Mouse (Mus musculus): Measurements from ENCODE around the gene Adamtsl1. TPM values are rescaled to one million over a fixed set of nuclear protein-coding genes. Genes with fewer than 3 reads are reported as not detected.

The Adamtsl1 gene
- polyA plus RNA-seq, 1 experiment, result 0.55 TPM

DNA sequence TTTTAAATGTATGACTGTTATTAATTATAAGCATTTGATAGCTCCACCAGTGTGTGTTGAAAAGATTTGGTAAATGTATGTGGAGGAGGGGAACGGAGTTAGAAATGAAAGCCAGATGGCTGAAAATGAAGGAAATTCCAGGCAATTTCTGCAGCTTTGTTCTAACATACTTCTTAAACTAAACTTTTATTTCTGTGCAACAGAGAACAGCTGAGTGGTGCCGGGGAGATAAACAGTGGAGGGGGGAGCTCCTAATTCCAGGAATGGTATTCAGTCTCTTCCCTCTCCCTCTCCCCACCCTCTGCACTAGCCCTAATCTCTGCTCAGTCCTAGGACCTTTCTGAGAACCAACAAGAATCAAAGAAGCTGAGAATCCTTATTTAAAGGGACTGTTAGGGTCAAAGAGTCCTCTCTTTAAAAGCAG, 780.9 kb downstream of the Adamtsl1 start:
- no peaks in the 10 kb centered on the region for H3K27me3 ChIP-seq (ENCODE audit: control insufficient read depth, insufficient read depth, low read length)
- H3K4me3 ChIP-seq (ENCODE audit: extremely low read depth, insufficient read depth, insufficient read length), result no peak overlapping the region
- 88% methylated on average over 2 of the region's 2 CpGs for WGBS
- no peak for DNase-seq (ENCODE audit: low read depth in 1 of 2, low spot score in 2 of 2)
- TF ChIP-seq POLR2A (IDR thresholded peaks at IDR 0.05; ENCODE audit: low read depth, low read length) (no peak), CTCF (IDR thresholded peaks at IDR 0.05; ENCODE audit: extremely low read depth, insufficient read depth, insufficient read length, insufficient replicate concordance) (no peak)
- no peaks in the 10 kb centered on the region for H3K36me3 ChIP-seq (ENCODE audit: control insufficient read depth, insufficient read depth, low read length)
- H3K27ac ChIP-seq (ENCODE audit: insufficient read depth, low read length), result no peak overlapping the region
- no peaks in the 10 kb centered on the region for H3K4me1 ChIP-seq (ENCODE audit: control insufficient read depth, insufficient read depth, insufficient read length)

DNA sequence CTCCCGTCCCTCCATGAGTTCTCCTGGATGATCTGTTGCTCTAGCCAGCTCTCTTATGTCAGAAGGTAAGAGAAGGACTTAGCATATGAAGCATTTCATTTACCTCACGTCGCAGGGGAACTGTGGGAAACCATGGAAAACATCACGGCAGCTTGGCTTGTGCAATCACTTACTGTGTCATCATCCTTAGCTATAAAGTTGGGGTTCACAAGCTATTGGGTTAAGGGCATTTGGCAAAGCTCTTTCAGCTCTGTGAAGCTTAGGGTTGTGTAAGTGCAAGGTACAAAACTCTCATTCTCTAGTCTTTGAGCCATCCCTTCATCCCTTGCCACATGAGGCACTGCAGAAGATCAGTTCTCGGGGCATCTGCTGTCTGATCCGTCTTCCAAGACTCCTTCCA, 787.5 kb downstream of the Adamtsl1 start:
- Histone ChIP-seq H3K4me1 (ENCODE audit: control insufficient read depth, insufficient read depth, insufficient read length) (no peaks in the 10 kb centered on the region), H3K27me3 (ENCODE audit: control insufficient read depth, insufficient read depth, low read length) (no peaks in the 10 kb centered on the region), H3K36me3 (ENCODE audit: control insufficient read depth, insufficient read depth, low read length) (no peaks in the 10 kb centered on the region), H3K27ac (ENCODE audit: insufficient read depth, low read length) (no peak overlapping the region), H3K4me3 (ENCODE audit: extremely low read depth, insufficient read depth, insufficient read length) (no peak overlapping the region)
- TF ChIP-seq POLR2A (IDR thresholded peaks at IDR 0.05; ENCODE audit: low read depth, low read length) (no peak), CTCF (IDR thresholded peaks at IDR 0.05; ENCODE audit: extremely low read depth, insufficient read depth, insufficient read length, insufficient replicate concordance) (no peak)
- WGBS, result 87% methylated on average over 6 of the region's 6 CpGs
- no peak for DNase-seq (ENCODE audit: low read depth in 1 of 2, low spot score in 2 of 2)

- no peak overlapping the region for H3K27ac ChIP-seq (ENCODE audit: insufficient read depth, low read length)
- H3K4me3 ChIP-seq (ENCODE audit: extremely low read depth, insufficient read depth, insufficient read length), result no peak overlapping the region
- TF ChIP-seq POLR2A (IDR thresholded peaks at IDR 0.05; ENCODE audit: low read depth, low read length) (no peak), CTCF (IDR thresholded peaks at IDR 0.05; ENCODE audit: extremely low read depth, insufficient read depth, insufficient read length, insufficient replicate concordance) (no peak)
- no peaks in the 10 kb centered on the region for H3K27me3 ChIP-seq (ENCODE audit: control insufficient read depth, insufficient read depth, low read length)
- 73% methylated on average over 4 of the region's 4 CpGs for WGBS
- no peak for DNase-seq (ENCODE audit: low read depth in 1 of 2, low spot score in 2 of 2)
- H3K36me3 ChIP-seq (ENCODE audit: control insufficient read depth, insufficient read depth, low read length), result no peaks in the 10 kb centered on the region
- no peaks in the 10 kb centered on the region for H3K4me1 ChIP-seq (ENCODE audit: control insufficient read depth, insufficient read depth, insufficient read length)
Observed at GRCm38 (mm10) chr4:86302095-86302494, 788.1 kb downstream of the Adamtsl1 start.

DNA sequence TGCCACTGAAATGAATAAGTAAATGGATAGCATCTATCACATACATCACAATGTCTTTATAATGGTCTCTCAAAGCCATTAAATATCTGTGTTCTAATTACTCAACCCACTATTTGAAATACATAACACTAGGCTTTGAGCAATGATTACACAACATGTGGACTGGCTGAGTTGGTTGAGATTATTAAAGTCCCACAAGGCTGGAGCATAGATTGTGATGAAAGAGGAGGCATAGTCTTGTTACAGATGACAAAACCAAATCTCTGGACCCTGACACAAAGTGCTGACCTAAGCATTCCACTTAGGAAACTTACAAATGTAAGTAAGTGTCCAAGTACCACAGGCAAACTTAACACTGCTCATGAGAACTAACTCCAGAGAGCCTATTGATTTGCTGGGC, 792.8 kb downstream of the Adamtsl1 start:
- no peaks in the 10 kb centered on the region for H3K36me3 ChIP-seq (ENCODE audit: control insufficient read depth, insufficient read depth, low read length)
- no peaks in the 10 kb centered on the region for H3K4me1 ChIP-seq (ENCODE audit: control insufficient read depth, insufficient read depth, insufficient read length)
- no peak overlapping the region for H3K27ac ChIP-seq (ENCODE audit: insufficient read depth, low read length)
- no peak overlapping the region for H3K4me3 ChIP-seq (ENCODE audit: extremely low read depth, insufficient read depth, insufficient read length)
- H3K27me3 ChIP-seq (ENCODE audit: control insufficient read depth, insufficient read depth, low read length), result no peaks in the 10 kb centered on the region
- DNase-seq (ENCODE audit: low read depth in 1 of 2, low spot score in 2 of 2), result no peak
- TF ChIP-seq POLR2A (IDR thresholded peaks at IDR 0.05; ENCODE audit: low read depth, low read length) (no peak), CTCF (IDR thresholded peaks at IDR 0.05; ENCODE audit: extremely low read depth, insufficient read depth, insufficient read length, insufficient replicate concordance) (no peak)

DNA sequence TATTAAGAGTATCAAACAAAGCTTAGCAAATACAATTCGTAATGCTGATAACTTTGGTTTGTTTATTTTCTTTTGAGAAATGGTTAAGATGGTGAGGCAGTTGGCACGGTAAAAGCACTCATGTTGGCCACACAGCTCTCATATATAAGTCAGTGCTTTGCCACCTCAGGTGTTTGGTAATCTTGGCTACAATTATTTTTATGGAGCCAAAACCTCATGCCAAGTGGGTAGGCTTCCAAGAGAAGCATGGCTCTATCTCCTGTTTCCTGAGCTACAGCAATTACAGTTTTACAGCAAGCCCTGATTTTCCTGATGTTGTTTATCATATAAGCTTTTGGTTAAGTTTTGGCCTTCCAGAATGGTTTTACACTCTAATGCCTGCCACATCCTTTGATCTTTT, 795.2 kb downstream of the Adamtsl1 start:
- Histone ChIP-seq H3K36me3 (ENCODE audit: control insufficient read depth, insufficient read depth, low read length) (no peaks in the 10 kb centered on the region), H3K4me3 (ENCODE audit: extremely low read depth, insufficient read depth, insufficient read length) (no peak overlapping the region), H3K4me1 (ENCODE audit: control insufficient read depth, insufficient read depth, insufficient read length) (no peaks in the 10 kb centered on the region), H3K27ac (ENCODE audit: insufficient read depth, low read length) (no peak overlapping the region), H3K27me3 (ENCODE audit: control insufficient read depth, insufficient read depth, low read length) (no peaks in the 10 kb centered on the region)
- TF ChIP-seq POLR2A (IDR thresholded peaks at IDR 0.05; ENCODE audit: low read depth, low read length) (no peak), CTCF (IDR thresholded peaks at IDR 0.05; ENCODE audit: extremely low read depth, insufficient read depth, insufficient read length, insufficient replicate concordance) (no peak)
- WGBS, result 87% methylated on average over 2 of the region's 2 CpGs
- DNase-seq (ENCODE audit: low read depth in 1 of 2, low spot score in 2 of 2), result no peak

DNA sequence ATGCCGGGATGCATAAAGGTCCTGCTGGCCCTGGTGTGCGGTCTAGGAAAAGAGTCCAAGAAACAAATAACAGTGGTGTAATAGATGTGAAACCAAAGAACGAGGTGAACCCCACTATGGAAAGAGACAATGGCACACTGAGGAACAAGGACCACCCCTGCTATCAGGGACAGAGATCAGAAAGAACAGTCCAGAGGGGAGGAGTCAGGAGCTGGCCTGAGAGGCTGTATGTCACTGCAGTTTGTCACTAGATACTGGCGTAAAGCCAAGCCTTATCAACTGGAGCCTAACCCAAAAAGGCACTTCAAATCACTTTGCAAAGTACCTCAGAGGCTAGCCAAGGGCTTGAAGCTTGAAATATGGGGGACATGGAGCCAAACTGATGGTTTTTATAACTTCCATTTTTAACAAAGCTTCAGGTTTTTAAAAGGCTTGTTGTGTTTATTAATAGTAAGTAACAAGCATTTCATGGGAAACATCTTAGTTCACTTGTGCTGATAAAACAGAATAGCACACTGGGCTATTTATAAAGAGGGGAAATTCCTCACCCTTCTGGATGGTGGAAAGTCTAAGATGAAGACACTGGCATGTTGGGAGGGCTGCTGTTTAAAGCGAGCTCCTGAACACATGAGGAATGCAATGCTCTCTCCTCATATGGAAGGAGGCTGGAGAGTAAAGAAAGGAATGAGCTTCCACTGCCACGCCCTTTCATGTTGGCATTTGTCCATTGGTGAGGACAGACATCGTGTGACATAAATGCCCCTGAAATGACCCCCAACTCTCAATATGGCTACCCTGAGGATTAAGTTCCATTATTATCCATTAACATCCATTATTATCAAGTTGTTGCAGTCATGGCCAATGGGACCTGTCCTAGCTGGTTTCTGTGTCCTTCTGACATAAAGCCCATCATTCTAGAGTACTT, 797.1 kb downstream of the Adamtsl1 start:
- 73% methylated on average over 7 of the region's 7 CpGs for WGBS
- no peaks in the 10 kb centered on the region for H3K36me3 ChIP-seq (ENCODE audit: control insufficient read depth, insufficient read depth, low read length)
- no peak overlapping the region for H3K4me3 ChIP-seq (ENCODE audit: extremely low read depth, insufficient read depth, insufficient read length)
- H3K27me3 ChIP-seq (ENCODE audit: control insufficient read depth, insufficient read depth, low read length), result no peaks in the 10 kb centered on the region
- no peak overlapping the region for H3K27ac ChIP-seq (ENCODE audit: insufficient read depth, low read length)
- no peak for DNase-seq (ENCODE audit: low read depth in 1 of 2, low spot score in 2 of 2)
- H3K4me1 ChIP-seq (ENCODE audit: control insufficient read depth, insufficient read depth, insufficient read length), result no peaks in the 10 kb centered on the region
- TF ChIP-seq CTCF (IDR thresholded peaks at IDR 0.05; ENCODE audit: extremely low read depth, insufficient read depth, insufficient read length, insufficient replicate concordance) (no peak), POLR2A (IDR thresholded peaks at IDR 0.05; ENCODE audit: low read depth, low read length) (no peak)

DNA sequence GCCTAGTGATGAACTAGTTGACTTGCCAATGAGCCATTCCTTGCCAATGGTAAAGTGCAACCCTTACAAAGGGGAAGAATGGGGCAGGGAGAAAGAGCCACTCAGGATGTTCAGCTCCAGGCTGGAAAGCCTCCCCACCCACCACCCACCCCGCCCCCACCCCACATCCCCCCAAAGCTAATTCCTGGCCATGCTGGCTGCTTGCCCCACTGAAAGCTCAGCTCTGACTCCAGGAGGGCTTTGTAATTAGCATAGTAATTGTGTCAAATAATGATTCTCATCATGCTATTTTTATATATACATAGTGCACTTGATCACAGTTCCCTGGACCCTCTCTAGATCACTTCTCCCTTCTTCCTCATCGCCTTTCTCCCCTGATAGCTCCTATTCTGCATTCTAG, 798.4 kb downstream of the Adamtsl1 start:
- TF ChIP-seq POLR2A (IDR thresholded peaks at IDR 0.05; ENCODE audit: low read depth, low read length) (no peak), CTCF (IDR thresholded peaks at IDR 0.05; ENCODE audit: extremely low read depth, insufficient read depth, insufficient read length, insufficient replicate concordance) (no peak)
- Histone ChIP-seq H3K36me3 (ENCODE audit: control insufficient read depth, insufficient read depth, low read length) (no peaks in the 10 kb centered on the region), H3K27me3 (ENCODE audit: control insufficient read depth, insufficient read depth, low read length) (no peaks in the 10 kb centered on the region), H3K4me3 (ENCODE audit: extremely low read depth, insufficient read depth, insufficient read length) (no peak overlapping the region), H3K27ac (ENCODE audit: insufficient read depth, low read length) (no peak overlapping the region), H3K4me1 (ENCODE audit: control insufficient read depth, insufficient read depth, insufficient read length) (no peaks in the 10 kb centered on the region)
- no peak for DNase-seq (ENCODE audit: low read depth in 1 of 2, low spot score in 2 of 2)
- 84% methylated on average over 2 of the region's 2 CpGs for WGBS

All from spleen, adult 2 months (tissue).